Mouse (Mus musculus) liver, postnatal 0 days (tissue): ENCODE data around the gene Gm20388.

Experiments used
- CTCF ChIP-seq: sonication (generic); IDR thresholded peaks from 2 replicates; pipeline ENCODE4 v1.5.1; 2016; ENCODE audit warnings: antibody characterized with exemption, low read depth
- EP300 ChIP-seq: IDR thresholded peaks from 2 replicates; pipeline ENCODE4 v1.6.1; 2016; ENCODE audit warnings: antibody characterized with exemption, low read depth, mild to moderate bottlenecking

DNA sequence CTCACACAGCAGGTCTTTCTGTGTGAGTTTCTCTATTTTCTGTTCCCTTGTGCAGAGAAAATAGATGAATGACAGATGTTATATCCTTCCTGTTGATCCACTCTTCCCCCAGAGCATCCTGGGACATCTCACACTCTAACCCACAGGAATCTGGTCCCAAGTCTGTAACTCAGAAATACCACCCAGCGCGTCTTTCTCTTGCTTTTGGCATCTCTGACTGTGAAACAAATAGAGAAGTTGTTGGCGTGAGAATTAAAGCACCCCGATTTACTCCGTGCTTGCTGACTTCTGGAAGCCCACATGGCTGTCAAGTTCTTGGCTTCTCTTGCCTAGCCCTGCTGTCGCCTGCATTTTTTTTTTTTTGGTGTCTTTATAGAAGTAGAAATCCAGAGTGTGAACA is 2867.1 kb downstream of the Gm20388 start:
- TF ChIP-seq CTCF = no peak
- no peak for TF ChIP-seq EP300
